ENCODE assay signal across 22 mouse cellular contexts in genomic region chr5:44143467-44144235, GRCm38 (mm10). TPM values are rescaled to one million over a fixed set of nuclear protein-coding genes. Genes with fewer than 3 reads are reported as not detected.
DNase-seq lines count a peak whose midpoint lies in the region; ATAC-seq and TF ChIP-seq lines count a peak whose summit lies in the region.
"Had no signal": no experiment of that assay in that cellular context is flagged by ENCODE, and none has a peak within 500 bp of the region (broad histone marks: within the 10 kb centered on the region; RNA-seq: fewer than 3 reads in every experiment).

No protein-coding gene starts in this region.

- H3K4me2 ChIP-seq in stomach, embryonic 14.5 days (replicated peaks; ENCODE audit: low read depth, low read length): no peak overlapping the region
- H3K4me2 ChIP-seq: heart, embryonic 11.5 days; hindbrain, embryonic 15.5 days; midbrain, embryonic 11.5 days had no signal

- peaks cover 43% of the 10 kb centered on the region for H3K4me1 ChIP-seq in E14TG2a.4 (replicated peaks; ENCODE audit: low read depth, low read length)
- no peaks in the 10 kb centered on the region for H3K4me1 ChIP-seq in stomach, embryonic 14.5 days (ENCODE audit: control insufficient read depth, insufficient read depth, low read length)
- H3K4me1 ChIP-seq: hindbrain, embryonic 15.5 days had no signal

- H3K27me3 ChIP-seq in E14TG2a.4 (ENCODE audit: insufficient read depth, low read length): peaks cover 9% of the 10 kb centered on the region; the same call in 1 of the 2 replicates
- no peaks in the 10 kb centered on the region for H3K27me3 ChIP-seq in stomach, embryonic 14.5 days (ENCODE audit: control insufficient read depth, insufficient read depth, low read length)
- H3K27me3 ChIP-seq: hindbrain, embryonic 15.5 days had no signal

- no peaks in the 10 kb centered on the region for H3K36me3 ChIP-seq in E14TG2a.4 (ENCODE audit: insufficient read depth, low read length)
- no peaks in the 10 kb centered on the region for H3K36me3 ChIP-seq in stomach, embryonic 14.5 days (ENCODE audit: control insufficient read depth, insufficient read depth, low read length)
- H3K36me3 ChIP-seq: hindbrain, embryonic 15.5 days had no signal

- 0 out of 2 replicates have a peak overlapping the region, but pooled peaks have one; percentile 2 for H3K4me3 ChIP-seq in E14TG2a.4 (replicated peaks; ENCODE audit: low read length)
- H3K4me3 ChIP-seq in stomach, embryonic 14.5 days (ENCODE audit: low read depth, low read length): no peak overlapping the region
- H3K4me3 ChIP-seq: hindbrain, embryonic 15.5 days; left cerebral cortex, adult 2 months had no signal

- no peak overlapping the region; the same call in 1 of the 2 replicates for H3K27ac ChIP-seq in stomach, embryonic 14.5 days (ENCODE audit: low read length)
- H3K27ac ChIP-seq: hindbrain, embryonic 15.5 days; left cerebral cortex, adult 2 months had no signal

- no peak for TF ChIP-seq CTCF in E14TG2a.4 (conservative IDR thresholded peaks at IDR 0.05; ENCODE audit: low read length)
- TF ChIP-seq CTCF in brain, embryonic 14.5 days (IDR thresholded peaks at IDR 0.05; ENCODE audit: borderline replicate concordance, extremely low read depth, insufficient read depth, insufficient read length): no peak

- H3K9me3 ChIP-seq in E14TG2a.4 (ENCODE audit: low read length): peaks cover 3% of the 10 kb centered on the region; the same call in 1 of the 2 replicates
- H3K9me3 ChIP-seq in stomach, embryonic 14.5 days (ENCODE audit: control insufficient read depth, low read depth, low read length): no peaks in the 10 kb centered on the region
- H3K9me3 ChIP-seq: hindbrain, embryonic 15.5 days had no signal

- 42% methylated on average over 8 of the region's 8 CpGs for WGBS in stomach, embryonic 14.5 days

- no peak for TF ChIP-seq POLR2A in brain, embryonic 14.5 days (IDR thresholded peaks at IDR 0.05; ENCODE audit: borderline replicate concordance, extremely low read depth, insufficient read depth, insufficient read length, poor library complexity, severe bottlenecking)

- no peak overlapping the region for H3K9ac ChIP-seq in stomach, embryonic 14.5 days (replicated peaks; ENCODE audit: low read depth, low read length)
- H3K9ac ChIP-seq: hindbrain, embryonic 15.5 days had no signal

- DNase-seq in A20 (ENCODE audit: low read depth, low spot score): peak; percentile 13
- peak; percentile 36 for DNase-seq in brain, embryonic 14.5 days (ENCODE audit: low read depth)
- no peak for DNase-seq in kidney, adult 11 months
- no peak for DNase-seq in heart, postnatal 4 days
- DNase-seq in gastrocnemius, adult 8-10 months (ENCODE audit: low spot score in 2 of 2): no peak
- DNase-seq: adrenal gland, adult 8-10 months; cerebellum, adult 9-10 months; heart, postnatal 36 days; kidney, adult 2 months; kidney, postnatal 14 days; left cerebral cortex, postnatal 4 days; liver; right cerebral cortex, postnatal 25 days; thymus, postnatal 4 days had no signal

- peak; percentile 63; the same call in 1 of the 2 replicates for ATAC-seq in stomach, embryonic 14.5 days (ENCODE audit: insufficient number of reproducible peaks, insufficient read depth, low FRiP score, low read depth)
- ATAC-seq: forebrain, embryonic 16.5 days; lung, postnatal 0 days had no signal

RNA-seq across cellular contexts. Expression of gene Prom1, which starts 41.8 kb away (rescaled TPM):
- polyA plus RNA-seq in brain, embryonic 14.5 days (2012; rRNA removed): 30.4 and 30.6 TPM in 2 replicates
- polyA plus RNA-seq in stomach, embryonic 14.5 days (2014; fragmentation: Nextera tagmentation; extraction: Ambion mirVana): 64.5 and 66.2 TPM in 2 replicates
- 1 to 10 TPM; 3.8 to 4.3 TPM for total RNA-seq in heart, postnatal 4 days (2021)
- 10 to 100 TPM in 1 of 4 experiments, 1 to 10 TPM in 3; 7.7 to 11.6 (median 9.6) TPM for total RNA-seq in gastrocnemius, adult 8-10 months (2022)

Comparison
In these comparisons a context has a peak if more than half of its experiments do, and no peak if none do; other contexts are left out.
1. DNase-seq: peak in A20 (single experiment) and brain, embryonic 14.5 days (single experiment); none in kidney, adult 11 months (single experiment), heart, postnatal 4 days (single experiment) and gastrocnemius, adult 8-10 months (0 of 2).